Mouse (Mus musculus) lung, embryonic 16.5 days (tissue): ENCODE measurements around the gene Mug1. TPM values are rescaled to one million over a fixed set of nuclear protein-coding genes. Genes with fewer than 3 reads are reported as not detected.
"Not testable (repeated sequence)": the region's sequence is repeated elsewhere in the genome, so short reads cannot be mapped to it uniquely, and the experiment has no call there.

Experiments used
- ATAC-seq: fragments of 200-750 bp; cut with Nextera tagmentation; 2 replicates; pipeline ENCODE4 v1.8.0; 2017; ENCODE audit warnings: low read depth, mild to moderate bottlenecking, moderate library complexity
- H3K27ac ChIP-seq: fragments of 300-500 bp; sonication (generic); 2 replicates; pipeline ENCODE4 v1.5.1; 2014; ENCODE audit warnings: mild to moderate bottlenecking, control low read depth, low read length
- H3K27me3 ChIP-seq: fragments of 300-500 bp; sonication (generic); 2 replicates; pipeline ENCODE4 v1.6.1; 2014; ENCODE audit warnings: low read depth, low read length, mixed read lengths; ENCODE audit not compliant: control insufficient read depth, insufficient read depth
- H3K36me3 ChIP-seq: fragments of 300-500 bp; sonication (generic); 2 replicates; pipeline ENCODE4 v1.6.1; 2014; ENCODE audit warnings: low read length; ENCODE audit not compliant: control insufficient read depth, insufficient read depth
- H3K4me1 ChIP-seq: fragments of 300-500 bp; sonication (generic); replicated peaks from 2 replicates; pipeline ENCODE4 v1.6.1; 2014; ENCODE audit warnings: low read length, mixed read lengths; ENCODE audit not compliant: control insufficient read depth, insufficient read depth
- H3K4me2 ChIP-seq: fragments of 300-500 bp; sonication (generic); 2 replicates; pipeline ENCODE4 v1.6.1; 2014; ENCODE audit warnings: low read depth, low read length, control low read depth
- H3K4me3 ChIP-seq: fragments of 300-500 bp; sonication (generic); 2 replicates; pipeline ENCODE4 v1.5.1; 2014; ENCODE audit warnings: mild to moderate bottlenecking, low read length, control low read depth
- H3K9ac ChIP-seq: fragments of 300-500 bp; sonication (generic); 2 replicates; pipeline ENCODE4 v1.6.1; 2014; ENCODE audit warnings: low read length, control low read depth
- H3K9me3 ChIP-seq: fragments of 300-500 bp; sonication (generic); 2 replicates; pipeline ENCODE4 v1.6.1; 2016; ENCODE audit warnings: low read length; ENCODE audit not compliant: control insufficient read depth
- WGBS: fragments of 180-500 bp; shearing (Covaris S2); extraction: QIAGEN DNeasy Blood & Tissue Kit; methylation state at CpG from one replicate; pipeline ENCODE4 v1.1.7; 2014; 5-methylcytosine and 5-hydroxymethylcytosine counted together
- polyA plus RNA-seq: library from polyadenylated mRNA; unstranded; fragments of >200 nt; fragmentation: Nextera tagmentation; extraction: Ambion mirVana; gene quantifications from 2 replicates; pipeline ENCODE4 v1.2.1, GENCODE M21; 2015

Mug1 gene
- not detected in 2 replicates for polyA plus RNA-seq

DNA sequence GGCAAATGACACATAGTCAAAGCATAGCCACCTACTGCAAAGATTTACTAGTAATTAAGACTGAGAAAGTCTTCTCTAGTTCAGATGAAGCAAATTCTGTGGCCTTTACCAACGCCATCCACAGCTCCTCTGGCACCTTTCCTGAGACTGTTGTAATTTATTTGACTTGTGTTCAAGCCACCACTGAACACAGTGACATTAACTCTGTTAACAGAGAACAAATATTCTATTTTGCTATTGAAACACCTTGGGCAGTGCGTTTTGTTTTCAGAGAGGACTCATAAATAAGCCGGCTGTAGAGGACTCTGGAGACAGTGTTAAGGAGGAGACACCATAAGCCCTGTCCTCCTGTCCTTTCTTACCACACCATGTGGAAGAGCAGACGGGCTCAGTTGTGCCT, at the start of gene Mug1:
Gene Mug1 (plus strand): TSS at position 271 of the 400 bp plus-strand sequence.
- H3K9ac ChIP-seq, H3K36me3 ChIP-seq, H3K4me3 ChIP-seq, H3K27me3 ChIP-seq, H3K9me3 ChIP-seq, ATAC-seq, H3K4me2 ChIP-seq, H3K4me1 ChIP-seq, H3K27ac ChIP-seq: not testable (repeated sequence)
- WGBS: 76% methylated on average over 4 of the region's 4 CpGs

DNA sequence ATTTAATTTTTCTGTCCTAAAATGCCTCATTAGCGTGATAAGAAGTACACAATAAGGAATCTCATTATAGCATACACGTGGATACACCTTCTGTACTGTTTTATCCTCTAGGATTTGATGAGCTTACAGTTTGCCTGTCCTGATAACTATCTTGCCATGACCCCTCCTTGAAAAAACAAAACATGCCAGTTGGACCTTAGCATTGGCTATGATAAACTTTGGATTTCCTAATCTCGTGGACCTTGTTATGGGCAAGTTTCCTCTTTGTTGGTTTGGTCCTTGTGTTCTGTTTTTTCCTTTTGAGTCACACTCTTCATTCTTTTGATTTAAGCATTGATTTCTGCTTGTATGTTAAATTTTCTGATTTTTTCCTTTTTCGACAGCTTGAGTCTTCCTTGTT, 10.3 kb upstream of the Mug1 start:
- 72% methylated on average over 4 of the region's 4 CpGs for WGBS
- Histone ChIP-seq H3K4me3 (no peak overlapping the region), H3K36me3 (no peaks in the 10 kb centered on the region), H3K4me1 (no peaks in the 10 kb centered on the region), H3K27me3 (no peaks in the 10 kb centered on the region), H3K9ac (no peak overlapping the region), H3K27ac (no peak overlapping the region), H3K9me3 (no peaks in the 10 kb centered on the region), H3K4me2 (no peak overlapping the region)
- no peak for ATAC-seq

DNA sequence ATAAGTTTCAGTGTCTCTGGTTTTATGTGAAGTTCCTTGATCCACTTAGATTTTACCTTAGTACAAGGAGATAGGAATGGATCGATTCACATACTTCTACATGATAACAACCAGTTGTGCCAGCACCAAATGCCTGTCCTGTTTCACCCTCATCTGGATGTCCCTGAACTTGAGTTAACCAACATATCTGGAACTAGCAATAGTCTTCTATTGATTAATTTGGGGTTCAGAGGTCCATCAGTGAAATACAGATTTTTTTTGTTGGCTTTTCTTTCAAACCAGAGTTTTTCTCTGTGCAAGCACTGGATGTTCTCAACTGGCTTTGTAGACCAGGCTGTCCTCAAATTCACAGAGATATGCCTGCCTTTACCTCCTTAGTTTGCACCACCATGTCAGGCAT, 2.0 kb upstream of the Mug1 start:
- no peak for ATAC-seq
- Histone ChIP-seq H3K27me3 (no peaks in the 10 kb centered on the region), H3K4me2 (no peak overlapping the region), H3K9ac (no peak overlapping the region), H3K9me3 (no peaks in the 10 kb centered on the region), H3K4me1 (no peaks in the 10 kb centered on the region), H3K4me3 (no peak overlapping the region), H3K36me3 (no peaks in the 10 kb centered on the region), H3K27ac (no peak overlapping the region)
- 84% methylated on average over 1 of the region's 1 CpGs for WGBS

- ATAC-seq: no peak
- no peaks in the 10 kb centered on the region for H3K36me3 ChIP-seq
- no peaks in the 10 kb centered on the region for H3K9me3 ChIP-seq
- WGBS: 26% methylated on average over 1 of the region's 1 CpGs
- H3K4me1 ChIP-seq: no peaks in the 10 kb centered on the region
- H3K9ac ChIP-seq: no peak overlapping the region
- no peak overlapping the region for H3K4me3 ChIP-seq
- no peaks in the 10 kb centered on the region for H3K27me3 ChIP-seq
- no peak overlapping the region for H3K4me2 ChIP-seq
- H3K27ac ChIP-seq: no peak overlapping the region
Observed at GRCm38 (mm10) chr6:121848378-121848777, 10.0 kb downstream of the Mug1 start.

Other genes with a start within 250 kb of the Mug1 start
- gene A2m, start 203.2 kb upstream of the Mug1 start, polyA plus RNA-seq: 8.7 and 10.1 TPM in 2 replicates
- not detected in 2 replicates for gene Gm7298, start 105.6 kb upstream of the Mug1 start, polyA plus RNA-seq
- gene Mug2, start 168.2 kb downstream of the Mug1 start, polyA plus RNA-seq: not detected in 2 replicates